In the genomic region with DNA sequence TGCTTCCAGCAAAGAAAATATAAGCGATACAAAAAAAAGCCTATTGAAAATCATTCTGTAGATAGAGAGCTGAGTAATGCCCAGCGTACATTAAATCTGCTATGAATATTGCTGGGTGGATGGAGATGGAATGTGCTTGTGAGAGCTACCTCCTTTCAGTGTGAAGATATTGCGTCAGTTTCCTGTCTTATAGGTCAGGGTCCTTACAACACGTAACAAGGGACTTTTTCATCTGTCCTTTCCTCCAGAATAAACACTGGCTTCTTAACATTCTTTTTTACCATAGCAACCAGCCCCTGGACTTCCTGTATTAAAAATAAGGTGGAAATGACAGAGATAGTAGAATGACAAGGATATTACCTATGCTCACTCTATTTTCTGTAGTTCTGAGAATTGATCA, we compare ENCODE assay signal across 30 mouse cellular contexts. TPM values are rescaled to one million over a fixed set of nuclear protein-coding genes. Genes with fewer than 3 reads are reported as not detected.
DNase-seq lines count a peak whose midpoint lies in the region; ATAC-seq and TF ChIP-seq lines count a peak whose summit lies in the region.
"Had no signal": no experiment of that assay in that cellular context is flagged by ENCODE, and none has a peak within 500 bp of the region (broad histone marks: within the 10 kb centered on the region; RNA-seq: fewer than 3 reads in every experiment).

No protein-coding gene starts in this region.

- dilution Hi-C loops in CH12.LX (cut with MboI; ENCODE audit: extremely low pct_ligation_motif_present, extremely low pct_unique_long_range_greater_than_20kb, low sequenced_read_pairs), result no loop called here

- no peak for TF ChIP-seq POLR2A in CH12.LX (IDR thresholded peaks at IDR 0.05; ENCODE audit: low read depth, low read length)

- no peak for ATAC-seq in lung, postnatal 0 days
- ATAC-seq in inflammation-experienced regulatory T-cells, adult 6 months, result peak; percentile 72
- ATAC-seq in intestine, embryonic 15.5 days, result no peak
- ATAC-seq: forebrain, embryonic 13.5 days; forebrain, embryonic 16.5 days; hindbrain, embryonic 16.5 days had no signal

- H3K9me3 ChIP-seq in lung, postnatal 0 days (ENCODE audit: low read length), result no peaks in the 10 kb centered on the region
- no peaks in the 10 kb centered on the region for H3K9me3 ChIP-seq in CH12.LX (replicated peaks; ENCODE audit: low read length)
- no peaks in the 10 kb centered on the region for H3K9me3 ChIP-seq in intestine, embryonic 15.5 days
- H3K9me3 ChIP-seq: forebrain, embryonic 10.5 days; forebrain, embryonic 13.5 days; heart, embryonic 12.5 days; heart, embryonic 15.5 days; hindbrain, embryonic 10.5 days; hindbrain, embryonic 13.5 days had no signal

- no peak overlapping the region for H3K9ac ChIP-seq in lung, postnatal 0 days (replicated peaks; ENCODE audit: low read depth)
- H3K9ac ChIP-seq in CH12.LX (ENCODE audit: insufficient read depth, low read depth), result no peak overlapping the region
- no peak overlapping the region for H3K9ac ChIP-seq in intestine, embryonic 15.5 days
- H3K9ac ChIP-seq: forebrain, embryonic 13.5 days; heart, embryonic 12.5 days; heart, embryonic 15.5 days; hindbrain, embryonic 13.5 days had no signal

- no peak for TF ChIP-seq EP300 in lung, postnatal 0 days (IDR thresholded peaks at IDR 0.05)
- no peak for TF ChIP-seq EP300 in CH12.LX (IDR thresholded peaks at IDR 0.05; ENCODE audit: low read length)

- H3K4me3 ChIP-seq in lung, postnatal 0 days (ENCODE audit: low read depth, low read length), result no peak overlapping the region
- H3K4me3 ChIP-seq in CH12.LX (replicated peaks in 1 of 3; ENCODE audit: low read depth in 2 of 3, low read length in 2 of 3, poor library complexity in 1 of 3), result no peak overlapping the region
- H3K4me3 ChIP-seq in intestine, embryonic 15.5 days (replicated peaks), result no peak overlapping the region
- H3K4me3 ChIP-seq: forebrain, embryonic 10.5 days; forebrain, embryonic 13.5 days; heart, embryonic 12.5 days; heart, embryonic 15.5 days; hindbrain, embryonic 10.5 days; hindbrain, embryonic 13.5 days had no signal

- TF ChIP-seq CTCF in lung, postnatal 0 days (IDR thresholded peaks at IDR 0.05), result no peak
- no peak for TF ChIP-seq CTCF in CH12.LX (conservative IDR thresholded peaks at IDR 0.05 in 1 of 2, IDR thresholded peaks at IDR 0.05 in 1 of 2; ENCODE audit: low read depth in 2 of 2, low read length in 2 of 2)

- in situ Hi-C loops in CH12.LX (cut with MboI; ENCODE audit: low pct_ligation_motif_present, low pct_unique_long_range_greater_than_20kb, low sequenced_read_pairs), result no loop called here

- 34% methylated on average over 4 of the region's 4 CpGs for WGBS in lung, postnatal 0 days
- 59% methylated on average over 4 of the region's 4 CpGs for WGBS in intestine, embryonic 15.5 days

- no peak overlapping the region for H3K27ac ChIP-seq in lung, postnatal 0 days (ENCODE audit: low read length)
- no peak overlapping the region for H3K27ac ChIP-seq in CH12.LX (ENCODE audit: insufficient read depth, low read depth)
- H3K27ac ChIP-seq in intestine, embryonic 15.5 days, result no peak overlapping the region
- H3K27ac ChIP-seq: forebrain, embryonic 10.5 days; forebrain, embryonic 13.5 days; heart, embryonic 15.5 days; hindbrain, embryonic 10.5 days; hindbrain, embryonic 13.5 days had no signal

- DNase-seq in lung, postnatal 0 days (ENCODE audit: low spot score), result peak; percentile 9
- no peak for DNase-seq in lung, postnatal 36 days
- peak; percentile 53 for DNase-seq in CD4-positive, CD25-positive, alpha-beta regulatory T cell, adult 2 months (ENCODE audit: low read depth, low spot score)
- peak; percentile 3 for DNase-seq in CH12.LX (ENCODE audit: extremely low read depth)
- DNase-seq in kidney, postnatal 25 days, result no peak
- DNase-seq: adrenal gland, postnatal 10 days; adrenal gland, postnatal 36 days; cerebellum, adult 18-20 months; cerebellum, adult 9-10 months; cerebellum, postnatal 14 days; gastrocnemius, postnatal 10 days; gastrocnemius, postnatal 36 days; heart, adult 18-20 months; heart, postnatal 10 days; heart, postnatal 36 days had no signal

- H3K79me2 ChIP-seq in CH12.LX (replicated peaks; ENCODE audit: control insufficient read depth, extremely low read depth, insufficient read depth, poor library complexity, severe bottlenecking), result no peaks in the 10 kb centered on the region

- H3K4me2 ChIP-seq in lung, postnatal 0 days (replicated peaks; ENCODE audit: low read depth, low read length), result no peak overlapping the region
- no peak overlapping the region for H3K4me2 ChIP-seq in CH12.LX (ENCODE audit: insufficient read depth, low read depth, poor library complexity, severe bottlenecking)
- no peak overlapping the region for H3K4me2 ChIP-seq in intestine, embryonic 15.5 days (replicated peaks)
- H3K4me2 ChIP-seq: forebrain, embryonic 13.5 days; heart, embryonic 12.5 days; heart, embryonic 15.5 days; hindbrain, embryonic 13.5 days had no signal

- TF ChIP-seq RAD21 in CH12.LX (IDR thresholded peaks at IDR 0.05; ENCODE audit: low read depth, low read length), result no peak

- no peaks in the 10 kb centered on the region; the same call in 1 of the 2 replicates for H3K4me1 ChIP-seq in lung, postnatal 0 days (ENCODE audit: insufficient read depth, low read depth, low read length)
- H3K4me1 ChIP-seq in CH12.LX (ENCODE audit: control insufficient read depth in 1 of 2, insufficient read depth in 2 of 2), result peaks cover 0 to 11% of the 10 kb centered on the region in 2 experiments; a peak in 2 of 4 replicates
- no peaks in the 10 kb centered on the region for H3K4me1 ChIP-seq in intestine, embryonic 15.5 days (replicated peaks)
- H3K4me1 ChIP-seq: forebrain, embryonic 10.5 days; forebrain, embryonic 13.5 days; heart, embryonic 15.5 days; hindbrain, embryonic 10.5 days; hindbrain, embryonic 13.5 days had no signal

- H3K36me3 ChIP-seq in lung, postnatal 0 days (ENCODE audit: insufficient read depth, low read length), result no peaks in the 10 kb centered on the region
- H3K36me3 ChIP-seq in CH12.LX (replicated peaks in 1 of 2; ENCODE audit: control insufficient read depth in 1 of 2, insufficient read depth in 1 of 2, low read length in 1 of 2), result peaks cover 0 to 2% of the 10 kb centered on the region in 2 experiments
- no peaks in the 10 kb centered on the region for H3K36me3 ChIP-seq in intestine, embryonic 15.5 days
- H3K36me3 ChIP-seq: forebrain, embryonic 10.5 days; heart, embryonic 12.5 days; heart, embryonic 15.5 days; hindbrain, embryonic 10.5 days had no signal

- H3K27me3 ChIP-seq in lung, postnatal 0 days (replicated peaks; ENCODE audit: insufficient read depth, low read length), result no peaks in the 10 kb centered on the region
- H3K27me3 ChIP-seq in CH12.LX (replicated peaks), result no peaks in the 10 kb centered on the region
- H3K27me3 ChIP-seq in intestine, embryonic 15.5 days (replicated peaks), result no peaks in the 10 kb centered on the region
- H3K27me3 ChIP-seq: forebrain, embryonic 13.5 days; heart, embryonic 12.5 days; heart, embryonic 15.5 days; hindbrain, embryonic 13.5 days had no signal

TF ChIP-seq in CH12.LX, 34 proteins besides CTCF, POLR2A, EP300 and RAD21:
- TF ChIP-seq JUN (IDR thresholded peaks at IDR 0.05; ENCODE audit: insufficient read depth, low read depth, low read length) (no peak), KAT2A (IDR thresholded peaks at IDR 0.05; ENCODE audit: insufficient replicate concordance, low read length) (no peak)
TF ChIP-seq in CH12.LX: peak in this region for 0.

RNA-seq across cellular contexts. Expression of gene Fam71d, which starts 9.1 kb away (rescaled TPM):
- 0.17 and 0.31 TPM in 2 replicates for polyA plus RNA-seq in lung, postnatal 0 days (2015; fragmentation: Nextera tagmentation; extraction: Ambion mirVana)
- total RNA-seq in CH12.LX (2012; rRNA removed) (not detected in 2 replicates), CH12.LX (2014; rRNA removed) (not detected in 2 replicates)
- polyA plus RNA-seq in CH12.LX (2012; ENCODE audit: insufficient read length, low read depth), result not detected in 2 replicates
- not detected for polyA plus RNA-seq in inflammation-experienced regulatory T-cells, adult 6 months (2017; shearing (Covaris generic))
- polyA plus RNA-seq in intestine, embryonic 15.5 days (2015; fragmentation: Nextera tagmentation; extraction: Ambion mirVana), result not detected in 2 replicates
- total RNA-seq: ES-E14; gastrocnemius, adult 18-20 months; gastrocnemius, postnatal 10 days; heart, adult 18-20 months had no signal
- polyA plus RNA-seq: embryonic facial prominence, embryonic 11.5 days; embryonic facial prominence, embryonic 14.5 days; forebrain, embryonic 10.5 days; heart, embryonic 12.5 days; intestine, embryonic 14.5 days had no signal

Comparison
In these comparisons a context has a peak if more than half of its experiments do, and no peak if none do; other contexts are left out.
1. DNase-seq: peak in lung, postnatal 0 days (single experiment), CD4-positive, CD25-positive, alpha-beta regulatory T cell, adult 2 months (single experiment) and CH12.LX (single experiment); none in lung, postnatal 36 days (single experiment) and kidney, postnatal 25 days (0 of 2).